Mouse (Mus musculus): ENCODE measurements around the gene H2-Q1.

DNA sequence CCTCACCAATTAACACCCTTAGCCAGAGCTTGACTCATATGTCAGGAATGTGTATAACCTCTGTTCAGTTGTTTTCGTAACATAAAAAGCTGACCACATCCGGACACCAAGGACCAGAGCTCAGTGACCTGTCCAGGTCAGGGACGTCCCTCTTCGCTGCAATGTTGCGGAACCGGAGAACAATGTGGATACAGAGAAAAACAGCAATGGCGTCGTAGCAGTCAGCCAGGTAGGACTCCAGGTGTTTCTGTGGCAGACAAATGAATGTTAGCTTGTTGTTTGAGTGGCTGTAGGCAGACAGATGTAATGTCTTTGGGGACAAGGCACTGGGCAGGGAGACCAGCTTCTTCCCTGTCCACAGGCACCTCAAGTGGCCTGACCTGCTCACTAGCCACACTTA lies 42.2 kb upstream of the H2-Q1 start:
- TF ChIP-seq CTCF (IDR thresholded peaks at IDR 0.05; ENCODE audit: control insufficient read depth, insufficient read depth, insufficient read length) (no peak), MYOG (IDR thresholded peaks at IDR 0.05; ENCODE audit: control insufficient read depth, extremely low read depth, insufficient read length) (no peak), MAX (IDR thresholded peaks at IDR 0.05) (no peak)

Measured in C2C12 (cell line).